In the genomic region with DNA sequence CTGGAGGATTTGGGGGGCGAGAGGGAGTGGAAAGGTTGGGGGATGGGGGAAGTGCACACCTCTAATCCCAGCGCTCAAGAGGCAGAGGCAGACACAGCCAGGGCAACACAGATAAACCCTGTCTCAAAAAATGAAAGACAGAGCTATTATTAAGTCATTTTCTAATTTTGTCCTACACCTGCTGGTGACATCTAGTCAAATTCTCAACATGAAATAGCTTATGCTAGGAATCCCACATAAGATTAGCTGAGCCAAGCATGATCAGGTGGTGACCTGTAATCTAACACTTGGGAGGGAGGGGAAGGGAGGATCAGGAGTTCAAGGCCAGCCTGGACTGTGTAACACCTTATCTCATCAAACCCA, we compare ENCODE assay signal across 8 mouse cellular contexts. TPM values are rescaled to one million over a fixed set of nuclear protein-coding genes. Genes with fewer than 3 reads are reported as not detected.
DNase-seq lines count a peak whose midpoint lies in the region; ATAC-seq lines count a peak whose summit lies in the region.

No protein-coding gene starts in this region.

- peak overlapping the region; percentile 78 for H3K4me3 ChIP-seq in neural tube, embryonic 11.5 days (ENCODE audit: low read depth, low read length)
- peak overlapping the region; percentile 98 for H3K4me3 ChIP-seq in embryonic facial prominence, embryonic 10.5 days
- H3K4me3 ChIP-seq in hindbrain, embryonic 13.5 days, result peak overlapping the region; percentile 97
- peak overlapping the region; percentile 99 for H3K4me3 ChIP-seq in midbrain, embryonic 13.5 days (replicated peaks)

- H3K27me3 ChIP-seq in neural tube, embryonic 11.5 days (ENCODE audit: control insufficient read depth, insufficient read depth, low read length), result no peaks in the 10 kb centered on the region
- H3K27me3 ChIP-seq in embryonic facial prominence, embryonic 10.5 days (replicated peaks; ENCODE audit: low read depth, poor library complexity, severe bottlenecking), result no peaks in the 10 kb centered on the region
- H3K27me3 ChIP-seq in hindbrain, embryonic 13.5 days, result no peaks in the 10 kb centered on the region
- no peaks in the 10 kb centered on the region for H3K27me3 ChIP-seq in midbrain, embryonic 13.5 days

- no peaks in the 10 kb centered on the region for H3K4me1 ChIP-seq in neural tube, embryonic 11.5 days (ENCODE audit: control insufficient read depth, insufficient read depth, low read length)
- peaks cover 13% of the 10 kb centered on the region for H3K4me1 ChIP-seq in embryonic facial prominence, embryonic 10.5 days
- H3K4me1 ChIP-seq in hindbrain, embryonic 13.5 days (replicated peaks), result peaks cover 26% of the 10 kb centered on the region
- H3K4me1 ChIP-seq in midbrain, embryonic 13.5 days (replicated peaks), result peaks cover 28% of the 10 kb centered on the region

- peak overlapping the region; percentile 58 for H3K4me2 ChIP-seq in neural tube, embryonic 11.5 days (ENCODE audit: low read depth)
- H3K4me2 ChIP-seq in hindbrain, embryonic 13.5 days, result peak overlapping the region; percentile 53
- H3K4me2 ChIP-seq in midbrain, embryonic 13.5 days (replicated peaks), result peak overlapping the region; percentile 50

- no peaks in the 10 kb centered on the region for H3K9me3 ChIP-seq in neural tube, embryonic 11.5 days (ENCODE audit: control insufficient read depth, low read length)
- no peaks in the 10 kb centered on the region for H3K9me3 ChIP-seq in embryonic facial prominence, embryonic 10.5 days
- no peaks in the 10 kb centered on the region for H3K9me3 ChIP-seq in hindbrain, embryonic 13.5 days
- no peaks in the 10 kb centered on the region for H3K9me3 ChIP-seq in midbrain, embryonic 13.5 days

- no peak for DNase-seq in neural tube, embryonic 11.5 days (ENCODE audit: low spot score)
- DNase-seq in neural tube, embryonic 10.5 days (ENCODE audit: extremely low spot score, low spot score), result no peak
- no peak for DNase-seq in embryonic facial prominence, embryonic 10.5 days (ENCODE audit: low spot score)
- DNase-seq in right cerebral cortex, postnatal 14 days, result no peak
- DNase-seq in urinary bladder, postnatal 36 days (ENCODE audit: low spot score in 2 of 2), result no peak
- no peak for DNase-seq in ovary, adult 18-20 months (ENCODE audit: low spot score)

- ATAC-seq in neural tube, embryonic 11.5 days (ENCODE audit: insufficient read depth, low FRiP score, low TSS enrichment), result peak; percentile 11; the same call in 1 of the 2 replicates
- ATAC-seq in hindbrain, embryonic 13.5 days (ENCODE audit: low FRiP score), result peak; percentile 5; the same call in 1 of the 2 replicates
- peak; percentile 10 for ATAC-seq in midbrain, embryonic 13.5 days

- H3K27ac ChIP-seq in neural tube, embryonic 11.5 days (ENCODE audit: low read depth, low read length), result peak overlapping the region; percentile 82
- H3K27ac ChIP-seq in embryonic facial prominence, embryonic 10.5 days (replicated peaks), result peak overlapping the region; percentile 98
- H3K27ac ChIP-seq in hindbrain, embryonic 13.5 days, result peak overlapping the region; percentile 92
- peak overlapping the region; percentile 95 for H3K27ac ChIP-seq in midbrain, embryonic 13.5 days

- peaks cover 10% of the 10 kb centered on the region for H3K36me3 ChIP-seq in neural tube, embryonic 11.5 days (ENCODE audit: control insufficient read depth, insufficient read depth, low read length)
- H3K36me3 ChIP-seq in embryonic facial prominence, embryonic 10.5 days (replicated peaks), result peaks cover 30% of the 10 kb centered on the region
- H3K36me3 ChIP-seq in hindbrain, embryonic 13.5 days, result peaks cover 21% of the 10 kb centered on the region
- peaks cover 21% of the 10 kb centered on the region for H3K36me3 ChIP-seq in midbrain, embryonic 13.5 days

- WGBS in neural tube, embryonic 11.5 days, result 45% methylated on average over 2 of the region's 2 CpGs
- 41% methylated on average over 2 of the region's 2 CpGs for WGBS in embryonic facial prominence, embryonic 10.5 days
- WGBS in hindbrain, embryonic 13.5 days, result 25% methylated on average over 2 of the region's 2 CpGs
- 41% methylated on average over 2 of the region's 2 CpGs for WGBS in midbrain, embryonic 13.5 days

- H3K9ac ChIP-seq in neural tube, embryonic 11.5 days (ENCODE audit: low read length), result peak overlapping the region; percentile 87
- H3K9ac ChIP-seq in hindbrain, embryonic 13.5 days, result peak overlapping the region; percentile 99; the same call in 1 of the 2 replicates
- H3K9ac ChIP-seq in midbrain, embryonic 13.5 days (replicated peaks), result peak overlapping the region; percentile 57

RNA-seq across cellular contexts. Expression of a gene that starts 1.0 kb away (rescaled TPM):
- polyA plus RNA-seq in neural tube, embryonic 11.5 days (2014; fragmentation: Nextera tagmentation; extraction: Ambion mirVana), result 154 and 167 TPM in 2 replicates
- 173 and 174 TPM in 2 replicates for polyA plus RNA-seq in embryonic facial prominence, embryonic 10.5 days (2016; fragmentation: Nextera tagmentation; extraction: Ambion mirVana)
- polyA plus RNA-seq in hindbrain, embryonic 13.5 days (2015; fragmentation: Nextera tagmentation; extraction: Ambion mirVana), result 113 and 118 TPM in 2 replicates
- polyA plus RNA-seq in midbrain, embryonic 13.5 days (2015; fragmentation: Nextera tagmentation; extraction: Ambion mirVana), result 132 and 136 TPM in 2 replicates
